Mouse (Mus musculus): Measurements from ENCODE around the gene Znrd1as.

DNA sequence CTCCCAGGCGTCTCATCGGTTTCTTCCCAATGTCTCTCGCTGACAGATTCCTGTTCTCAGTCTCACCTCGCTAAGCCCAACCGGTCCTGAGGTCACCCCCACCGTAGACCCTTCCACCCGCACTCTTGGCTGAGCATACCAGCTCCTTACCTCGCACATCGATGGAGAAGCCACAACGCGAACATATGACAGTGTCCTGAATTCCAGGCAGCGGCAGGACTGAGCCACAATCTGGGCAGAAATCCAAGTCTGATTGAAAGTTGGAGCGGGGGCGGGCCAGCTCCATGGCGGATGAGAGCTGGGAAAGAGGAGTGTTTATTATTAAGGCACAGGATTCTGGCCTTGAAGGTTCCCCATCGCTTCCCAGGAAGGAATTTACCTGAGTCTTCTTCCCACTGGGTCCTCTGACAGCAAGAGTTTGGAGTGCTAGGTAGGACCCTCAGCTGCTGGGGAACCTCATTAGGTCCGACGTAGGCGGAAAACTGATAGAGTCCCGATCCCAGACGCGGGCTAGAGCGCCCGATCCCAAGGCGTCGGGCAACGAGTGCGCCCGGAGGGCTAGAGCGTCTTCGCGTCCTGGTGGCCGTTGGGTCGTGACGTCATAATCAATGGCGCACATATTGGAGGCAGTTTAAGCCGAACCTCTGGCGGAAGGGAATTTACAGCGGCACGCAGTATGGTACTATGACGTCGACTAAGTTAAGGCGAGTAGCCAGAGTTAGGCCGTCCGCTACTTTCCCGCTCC is at the start of gene Znrd1as, which contains the start of gene Znrd1:
- no peak for TF ChIP-seq GATA1 (IDR thresholded peaks at IDR 0.05; ENCODE audit: borderline replicate concordance, low read length)
- no peak for TF ChIP-seq FLI1 (IDR thresholded peaks at IDR 0.05; ENCODE audit: low read length)
